ENCODE assay signal across 8 mouse cellular contexts in genomic region chr5:130221760-130222145, GRCm38 (mm10). TPM values are rescaled to one million over a fixed set of nuclear protein-coding genes. Genes with fewer than 3 reads are reported as not detected.
A peak's percentile ranks its signal among the peaks of the same experiment; 100 is the strongest.
DNase-seq lines count a peak whose midpoint lies in the region; ATAC-seq and TF ChIP-seq lines count a peak whose summit lies in the region.

No protein-coding gene starts in this region.

- no peaks in the 10 kb centered on the region for H3K27me3 ChIP-seq in hindbrain, embryonic 14.5 days (ENCODE audit: control insufficient read depth, insufficient read depth, low read length)
- no peaks in the 10 kb centered on the region for H3K27me3 ChIP-seq in midbrain, embryonic 11.5 days (ENCODE audit: control insufficient read depth, insufficient read depth, low read length)

- peaks cover 18% of the 10 kb centered on the region for H3K4me1 ChIP-seq in hindbrain, embryonic 14.5 days (replicated peaks; ENCODE audit: control insufficient read depth, insufficient read depth, low read length)
- peaks cover 12% of the 10 kb centered on the region for H3K4me1 ChIP-seq in midbrain, embryonic 11.5 days (ENCODE audit: control insufficient read depth, insufficient read depth, low read length)

- peak overlapping the region; percentile 95 for H3K27ac ChIP-seq in left cerebral cortex, adult 2 months
- H3K27ac ChIP-seq in hindbrain, embryonic 14.5 days = peak overlapping the region; percentile 74
- H3K27ac ChIP-seq in midbrain, embryonic 11.5 days (ENCODE audit: low read depth, low read length) = peak overlapping the region; percentile 28; the same call in 1 of the 2 replicates

- H3K36me3 ChIP-seq in hindbrain, embryonic 14.5 days (replicated peaks; ENCODE audit: control insufficient read depth, insufficient read depth) = 0 out of 2 replicates have a peak, but pooled peaks cover under 1% of the 10 kb centered on the region
- H3K36me3 ChIP-seq in midbrain, embryonic 11.5 days (ENCODE audit: control insufficient read depth, insufficient read depth, low read length) = no peaks in the 10 kb centered on the region

- H3K4me3 ChIP-seq in left cerebral cortex, adult 2 months = peak overlapping the region; percentile 96
- peak overlapping the region; percentile 100 for H3K4me3 ChIP-seq in hindbrain, embryonic 14.5 days (replicated peaks; ENCODE audit: low read length)
- peak overlapping the region; percentile 99 for H3K4me3 ChIP-seq in midbrain, embryonic 11.5 days (ENCODE audit: low read depth, low read length)

- H3K4me2 ChIP-seq in hindbrain, embryonic 14.5 days (replicated peaks) = peak overlapping the region; percentile 69
- H3K4me2 ChIP-seq in midbrain, embryonic 11.5 days = peak overlapping the region; percentile 61

- peak; percentile 48 for ATAC-seq in common myeloid progenitor, adult 5-6 weeks (replicated peaks; ENCODE audit: low read depth, poor library complexity, severe bottlenecking)
- ATAC-seq in hindbrain, embryonic 14.5 days (ENCODE audit: low FRiP score) = peak; percentile 62
- peak; percentile 53 for ATAC-seq in midbrain, embryonic 11.5 days (ENCODE audit: low FRiP score)

- DNase-seq in left cerebral cortex, adult 2 months (ENCODE audit: extremely low spot score in 1 of 2, low spot score in 2 of 2) = no peak
- DNase-seq in left cerebral cortex, adult 18-20 months (ENCODE audit: low spot score in 2 of 2) = no peak
- DNase-seq in hindbrain, embryonic 14.5 days (ENCODE audit: low spot score) = no peak
- no peak for DNase-seq in midbrain, embryonic 11.5 days (ENCODE audit: low spot score, missing footprints)
- DNase-seq in natural killer cell, adult 2 months (ENCODE audit: low spot score in 2 of 2) = no peak
- DNase-seq in thymus, postnatal 14 days = no peak
- DNase-seq in thymus, adult 18-20 months = no peak

- no peak for TF ChIP-seq CTCF in left cerebral cortex, adult 2 months (IDR thresholded peaks at IDR 0.05)

- H3K9me3 ChIP-seq in hindbrain, embryonic 14.5 days (ENCODE audit: control insufficient read depth, low read length) = no peaks in the 10 kb centered on the region
- H3K9me3 ChIP-seq in midbrain, embryonic 11.5 days (ENCODE audit: control insufficient read depth, low read length) = no peaks in the 10 kb centered on the region

- intact Hi-C loops in left cerebral cortex, adult 2 months (cut with DNase I) = loop anchor here (2.0 kb wide), 1 partner anchor 33 kb away; the partner anchor contains the start of genes Sbds and Tyw1

- H3K9ac ChIP-seq in hindbrain, embryonic 14.5 days = peak overlapping the region; percentile 97
- H3K9ac ChIP-seq in midbrain, embryonic 11.5 days (ENCODE audit: low read length) = peak overlapping the region; percentile 97

- under 1% methylated on average over 10 of the region's 10 CpGs for WGBS in hindbrain, embryonic 14.5 days
- 1% methylated on average over 10 of the region's 10 CpGs for WGBS in midbrain, embryonic 11.5 days

RNA-seq across cellular contexts. Expression of gene Tmem248, which starts 4.9 kb away (rescaled TPM):
- total RNA-seq in left cerebral cortex, adult 2 months (2021) = 10 to 100 TPM; 37.9 to 39.1 TPM
- total RNA-seq in left cerebral cortex, adult 18-20 months (2021) = 10 to 100 TPM; 43.8 to 48.4 TPM
- 42.8 and 55.1 TPM in 2 replicates for total RNA-seq in common myeloid progenitor, adult 5-6 weeks (2017)
- 31.3 and 36.5 TPM in 2 replicates for polyA plus RNA-seq in hindbrain, embryonic 14.5 days (2014; fragmentation: Nextera tagmentation; extraction: Ambion mirVana)
- polyA plus RNA-seq in midbrain, embryonic 11.5 days (2014; fragmentation: Nextera tagmentation; extraction: Ambion mirVana) = 30.3 and 35.7 TPM in 2 replicates

RNA-seq across cellular contexts. Expression of gene Sbds, which starts 33.6 kb away (rescaled TPM):
- 10 to 100 TPM; 83.8 to 90.4 TPM for total RNA-seq in left cerebral cortex, adult 2 months (2021)
- total RNA-seq in left cerebral cortex, adult 18-20 months (2021) = 10 to 100 TPM; 83.8 to 90.3 TPM
- total RNA-seq in common myeloid progenitor, adult 5-6 weeks (2017) = 107 and 134 TPM in 2 replicates
- 48.2 and 49.9 TPM in 2 replicates for polyA plus RNA-seq in hindbrain, embryonic 14.5 days (2014; fragmentation: Nextera tagmentation; extraction: Ambion mirVana)
- 66.3 and 72.2 TPM in 2 replicates for polyA plus RNA-seq in midbrain, embryonic 11.5 days (2014; fragmentation: Nextera tagmentation; extraction: Ambion mirVana)

RNA-seq across cellular contexts. Expression of gene Tyw1, which starts 33.7 kb away (rescaled TPM):
- total RNA-seq in left cerebral cortex, adult 2 months (2021) = 10 to 100 TPM; 15.4 to 16.1 TPM
- total RNA-seq in left cerebral cortex, adult 18-20 months (2021) = 10 to 100 TPM; 14.0 to 15.0 TPM
- 35.8 and 43.0 TPM in 2 replicates for total RNA-seq in common myeloid progenitor, adult 5-6 weeks (2017)
- 20.8 and 27.2 TPM in 2 replicates for polyA plus RNA-seq in hindbrain, embryonic 14.5 days (2014; fragmentation: Nextera tagmentation; extraction: Ambion mirVana)
- 30.4 and 32.1 TPM in 2 replicates for polyA plus RNA-seq in midbrain, embryonic 11.5 days (2014; fragmentation: Nextera tagmentation; extraction: Ambion mirVana)

RNA-seq across cellular contexts. Expression of gene Rabgef1, which starts 50.2 kb away (rescaled TPM):
- total RNA-seq in left cerebral cortex, adult 2 months (2021) = 10 to 100 TPM; 59.2 to 66.9 TPM
- 10 to 100 TPM; 64.5 to 71.3 TPM for total RNA-seq in left cerebral cortex, adult 18-20 months (2021)
- total RNA-seq in common myeloid progenitor, adult 5-6 weeks (2017) = 32.4 and 34.3 TPM in 2 replicates
- 35.7 and 40.3 TPM in 2 replicates for polyA plus RNA-seq in hindbrain, embryonic 14.5 days (2014; fragmentation: Nextera tagmentation; extraction: Ambion mirVana)
- polyA plus RNA-seq in midbrain, embryonic 11.5 days (2014; fragmentation: Nextera tagmentation; extraction: Ambion mirVana) = 24.2 and 30.1 TPM in 2 replicates

Comparison
In these comparisons a context has a peak if more than half of its experiments do, and no peak if none do; other contexts are left out.
1. H3K27ac ChIP-seq: peak in every context shown above with its lines; median percentile 95 in left cerebral cortex, adult 2 months; 74 in hindbrain, embryonic 14.5 days; 28 in midbrain, embryonic 11.5 days.